Mouse (Mus musculus) granulocyte monocyte progenitor cell, adult 5-6 weeks (primary cell): Measurements from ENCODE around the gene Nav3. TPM values are rescaled to one million over a fixed set of nuclear protein-coding genes. Genes with fewer than 3 reads are reported as not detected.
A peak's percentile ranks its signal among the peaks of the same experiment; 100 is the strongest.

Experiments used
- ATAC-seq: replicated peaks from 2 replicates; pipeline ENCODE4 v1.8.0; 2016; ENCODE audit warnings: mild to moderate bottlenecking, moderate TSS enrichment, inconsistent platforms; ENCODE audit not compliant: poor library complexity, severe bottlenecking
- total RNA-seq, 2 experiments: library from RNA; stranded (forward) in 1 of 2; stranded (reverse) in 1 of 2; fragments of 200-712, 200-1000 nt in 1 of 2; fragments of >200 nt in 1 of 2; fragmentation: Nextera tagmentation in 1 of 2; gene quantifications; 2 replicates each; pipeline ENCODE4 v1.2.3; 2014 to 2017

The Nav3 gene
- total RNA-seq, 2 experiments from 2014 or later = not detected

GRCm38 (mm10) chr10:109865391-109865790 is 590.6 kb downstream of the Nav3 start:
- ATAC-seq = no peak

GRCm38 (mm10) chr10:109864708-109865107 is 591.3 kb downstream of the Nav3 start:
- no peak for ATAC-seq

- ATAC-seq = peak; percentile 53; the same call in 1 of the 2 replicates
These were observed 594.7 kb downstream of the Nav3 start for GRCm38 (mm10) chr10:109861275-109861674.

- no peak for ATAC-seq
These were observed 597.4 kb downstream of the Nav3 start for GRCm38 (mm10) chr10:109858568-109858967.

GRCm38 (mm10) chr10:109852392-109852791 is 603.6 kb downstream of the Nav3 start:
- no peak for ATAC-seq

DNA sequence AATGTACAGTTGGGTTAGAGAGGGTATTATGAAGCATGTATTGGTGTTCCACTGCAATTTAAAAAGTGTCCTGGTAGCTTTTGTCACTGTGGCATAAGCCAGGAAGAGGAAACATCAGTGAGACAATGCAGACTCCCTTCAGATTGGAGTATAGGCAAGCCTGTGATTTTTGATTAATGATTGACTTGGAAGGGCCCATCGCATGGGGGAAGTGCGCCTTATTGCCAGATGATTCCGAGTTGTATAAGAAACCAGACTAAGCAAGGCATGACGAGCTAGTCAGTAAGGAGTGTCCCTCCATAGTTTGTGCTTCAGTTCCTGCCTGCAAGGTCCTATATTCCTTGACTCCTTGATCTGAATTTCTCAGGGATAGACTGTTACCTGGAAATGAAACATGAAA is 608.4 kb downstream of the Nav3 start:
- no peak for ATAC-seq

- no peak for ATAC-seq
These were observed 612.3 kb downstream of the Nav3 start for GRCm38 (mm10) chr10:109843661-109844060.

GRCm38 (mm10) chr10:109832768-109833291 is 623.2 kb downstream of the Nav3 start:
- ATAC-seq = no peak

GRCm38 (mm10) chr10:109806782-109807493 is 649.1 kb downstream of the Nav3 start:
- ATAC-seq = no peak

DNA sequence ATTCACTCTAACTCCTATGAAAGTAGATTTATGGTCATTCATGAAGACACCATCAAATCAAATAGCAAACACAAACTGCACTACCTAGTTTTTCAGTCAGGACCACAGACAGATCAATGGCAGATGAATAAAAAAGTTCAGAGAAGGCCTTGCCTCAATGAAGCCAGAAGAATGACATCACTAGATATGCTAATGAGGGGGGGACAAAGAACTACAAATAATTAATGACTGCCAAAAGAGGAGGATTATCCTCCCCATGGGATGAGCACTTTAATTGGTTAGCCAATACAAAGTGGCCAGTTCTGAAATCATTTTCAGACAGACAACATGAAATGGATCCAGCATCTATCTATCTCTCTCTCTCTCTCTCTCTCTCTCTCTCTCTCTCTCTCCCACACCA is 652.6 kb downstream of the Nav3 start:
- ATAC-seq = no peak

- ATAC-seq = no peak
These were observed 653.8 kb downstream of the Nav3 start for GRCm38 (mm10) chr10:109802236-109802635.

- ATAC-seq = no peak
These were observed 656.8 kb downstream of the Nav3 start for GRCm38 (mm10) chr10:109799246-109799645.

DNA sequence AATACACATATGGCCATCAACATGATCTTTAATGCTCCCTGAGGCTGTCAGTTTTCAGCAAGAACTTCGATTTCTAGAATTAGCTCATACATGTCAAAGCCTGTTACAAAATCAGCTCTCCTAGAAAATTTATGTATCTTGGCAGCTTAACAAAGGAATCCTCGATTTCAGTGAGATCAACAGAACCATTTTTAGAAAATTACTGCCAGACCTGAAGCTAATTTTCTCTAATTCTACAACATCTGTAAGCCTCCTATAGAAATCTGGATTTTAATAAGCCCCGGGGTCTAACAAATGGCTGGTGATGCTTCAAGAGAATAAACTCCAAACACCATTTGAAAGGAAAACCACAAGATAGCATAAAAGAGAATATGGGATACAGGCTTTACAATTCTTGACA is 659.0 kb downstream of the Nav3 start:
- no peak for ATAC-seq

GRCm38 (mm10) chr10:109793491-109793890 is 662.5 kb downstream of the Nav3 start:
- no peak for ATAC-seq

- ATAC-seq = no peak
These were observed 667.3 kb downstream of the Nav3 start for GRCm38 (mm10) chr10:109788728-109789127.

- ATAC-seq = no peak
These were observed 676.9 kb downstream of the Nav3 start for GRCm38 (mm10) chr10:109779109-109779508.

- no peak for ATAC-seq
These were observed 686.9 kb downstream of the Nav3 start for GRCm38 (mm10) chr10:109769092-109769491.

GRCm38 (mm10) chr10:109765650-109766049 is 690.4 kb downstream of the Nav3 start:
- no peak for ATAC-seq

GRCm38 (mm10) chr10:109764412-109765101 is 691.4 kb downstream of the Nav3 start:
- no peak for ATAC-seq

DNA sequence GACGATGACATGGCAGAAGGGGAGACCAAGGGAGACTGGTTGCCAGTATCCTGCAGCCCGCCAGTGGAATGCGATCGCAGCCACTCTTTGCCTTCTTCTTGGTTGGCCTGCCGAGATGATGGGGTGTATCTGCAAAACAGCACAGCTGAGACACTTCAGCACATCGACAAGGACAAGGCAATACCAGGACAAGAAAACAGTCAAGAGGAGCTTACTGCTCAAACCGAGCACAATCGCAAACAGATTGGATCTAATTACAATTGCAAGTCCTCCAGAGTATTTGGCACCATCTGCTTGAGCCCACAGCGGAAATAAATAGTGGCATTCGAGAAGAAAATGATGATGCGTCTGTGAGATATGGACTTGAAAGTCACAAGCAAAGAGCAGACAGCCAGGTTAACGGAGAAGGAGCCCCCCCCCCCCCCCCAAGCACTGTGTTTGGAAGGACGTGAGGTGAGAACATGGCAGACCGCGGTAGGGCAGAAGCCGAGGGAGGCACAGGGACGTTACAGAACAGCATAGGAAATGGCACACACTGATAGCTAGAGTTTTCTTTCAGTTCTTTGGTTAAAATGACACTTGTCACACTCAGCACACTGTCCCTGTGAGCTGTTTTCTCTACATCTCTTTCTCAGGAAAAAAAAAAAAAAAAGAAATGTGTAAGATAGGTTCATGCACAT is 696.9 kb downstream of the Nav3 start:
- no peak for ATAC-seq

DNA sequence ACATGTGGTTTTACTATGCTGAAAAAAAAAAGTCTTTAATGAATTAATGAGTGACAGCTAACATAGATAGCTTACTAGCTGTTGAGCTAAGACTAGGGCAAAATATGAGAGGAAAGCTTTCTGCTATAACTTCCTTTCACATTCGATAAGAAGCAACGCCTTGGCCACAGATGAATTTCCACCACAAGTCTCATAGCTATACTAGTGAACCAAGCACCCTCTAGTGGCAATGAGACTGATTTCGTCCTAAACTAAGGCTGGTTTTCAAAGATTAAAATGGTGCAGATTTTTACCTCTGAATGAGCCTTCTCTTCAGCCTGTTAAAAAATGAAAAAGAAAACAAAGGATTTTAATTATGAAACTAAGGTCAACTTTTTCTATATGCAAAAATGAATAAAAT is 709.1 kb downstream of the Nav3 start:
- ATAC-seq = no peak; the same call in 1 of the 2 replicates
